Mouse (Mus musculus) embryonic facial prominence, embryonic 11.5 days (tissue): Measurements from ENCODE around the gene Zfp846. TPM values are rescaled to one million over a fixed set of nuclear protein-coding genes. Genes with fewer than 3 reads are reported as not detected.
"Not testable (repeated sequence)": the region's sequence is repeated elsewhere in the genome, so short reads cannot be mapped to it uniquely, and the experiment has no call there.

ENCODE experiments used
- ATAC-seq: fragments of 200-750 bp; cut with Nextera tagmentation; replicated peaks from 2 replicates; pipeline ENCODE4 v1.8.0; 2017; ENCODE audit warnings: low read depth; ENCODE audit not compliant: insufficient number of reproducible peaks, low FRiP score, low TSS enrichment
- DNase-seq: peaks from one replicate; pipeline ENCODE4 v3.0.0-alpha.2; 2015; ENCODE audit warnings: low spot score
- H3K27ac ChIP-seq: fragments of 300-500 bp; sonication (generic); replicated peaks from 2 replicates; pipeline ENCODE4 v1.5.1; 2014; ENCODE audit warnings: mild to moderate bottlenecking, low read depth, low read length, control low read depth
- H3K27me3 ChIP-seq: fragments of 300-500 bp; sonication (generic); 2 replicates; pipeline ENCODE4 v1.6.1; 2014; ENCODE audit warnings: mild to moderate bottlenecking, low read length, moderate library complexity, mixed read lengths; ENCODE audit not compliant: control insufficient read depth, insufficient read depth
- H3K36me3 ChIP-seq: fragments of 300-500 bp; sonication (generic); replicated peaks from 2 replicates; pipeline ENCODE4 v1.6.1; 2014; ENCODE audit warnings: low read depth, mild to moderate bottlenecking, low read length, moderate library complexity, mixed read lengths; ENCODE audit not compliant: control insufficient read depth, insufficient read depth
- H3K4me1 ChIP-seq: fragments of 300-500 bp; sonication (generic); 2 replicates; pipeline ENCODE4 v1.6.1; 2014; ENCODE audit warnings: low read length, mixed read lengths; ENCODE audit not compliant: control insufficient read depth, insufficient read depth
- H3K4me2 ChIP-seq: fragments of 300-500 bp; sonication (generic); 2 replicates; pipeline ENCODE4 v1.6.1; 2014; ENCODE audit warnings: low read depth, mild to moderate bottlenecking, control low read depth, low read length, moderate library complexity
- H3K4me3 ChIP-seq: fragments of 300-500 bp; sonication (generic); 2 replicates; pipeline ENCODE4 v1.5.1; 2014; ENCODE audit warnings: low read depth, low read length, control low read depth
- H3K9ac ChIP-seq: fragments of 300-500 bp; sonication (generic); replicated peaks from 2 replicates; pipeline ENCODE4 v1.6.1; 2014; ENCODE audit warnings: mild to moderate bottlenecking, control low read depth, low read length
- H3K9me3 ChIP-seq: fragments of 300-500 bp; sonication (generic); replicated peaks from 2 replicates; pipeline ENCODE4 v1.6.1; 2016; ENCODE audit warnings: mild to moderate bottlenecking, low read length, inconsistent platforms, mixed read lengths; ENCODE audit not compliant: control insufficient read depth
- WGBS: fragments of 180-500 bp; shearing (Covaris S2); extraction: QIAGEN DNeasy Blood & Tissue Kit; methylation state at CpG from one replicate; pipeline ENCODE4 v1.1.7; 2014; 5-methylcytosine and 5-hydroxymethylcytosine counted together
- polyA plus RNA-seq: library from polyadenylated mRNA; unstranded; fragments of >200 nt; fragmentation: Nextera tagmentation; extraction: Ambion mirVana; gene quantifications from 2 replicates; pipeline ENCODE4 v1.2.1, GENCODE M21; 2014

The Zfp846 gene
- polyA plus RNA-seq, 1 experiment from 2014 or later, result 18.7 TPM

DNA sequence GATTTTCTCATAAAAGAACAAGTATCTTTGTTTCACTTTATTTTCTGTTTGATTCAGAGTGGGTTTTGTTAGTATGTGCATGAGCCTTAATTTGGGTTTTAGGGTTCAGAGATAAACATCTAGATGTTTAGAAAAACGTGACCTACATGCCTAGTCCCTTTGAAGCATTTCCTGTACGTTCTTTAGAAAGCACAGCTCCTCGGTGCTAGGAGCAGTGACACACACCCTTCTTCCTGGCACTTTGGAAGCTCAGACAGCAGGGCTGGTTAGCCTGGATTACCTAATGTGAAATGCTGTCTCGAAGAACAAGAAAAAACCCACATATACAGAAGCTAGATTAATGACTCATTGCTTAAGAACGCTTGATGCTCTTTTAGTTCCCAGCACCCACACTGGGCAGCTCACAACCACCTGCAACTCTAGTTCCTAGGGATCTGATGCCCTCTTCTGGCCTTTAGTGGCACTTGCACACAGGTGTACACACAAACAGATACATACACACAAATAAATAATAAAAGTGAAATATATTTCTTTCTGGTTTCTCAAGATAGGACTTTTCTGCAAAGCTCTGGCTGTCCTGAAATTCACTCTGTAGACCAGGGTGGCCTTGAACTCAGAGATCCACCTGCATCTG lies 28.9 kb downstream of the Zfp846 start:
- H3K36me3 ChIP-seq, result no peaks in the 10 kb centered on the region; the same call in 1 of the 2 replicates
- H3K27ac ChIP-seq, result no peak overlapping the region
- H3K9me3 ChIP-seq, result no peaks in the 10 kb centered on the region
- no peak overlapping the region for H3K9ac ChIP-seq
- no peak for DNase-seq
- no peak overlapping the region for H3K4me3 ChIP-seq
- no peaks in the 10 kb centered on the region for H3K27me3 ChIP-seq
- WGBS, result 88% methylated on average over 5 of the region's 5 CpGs
- H3K4me2 ChIP-seq, result no peak overlapping the region
- no peak for ATAC-seq
- H3K4me1 ChIP-seq, result no peaks in the 10 kb centered on the region

GRCm38 (mm10) chr9:20611976-20612375 lies 30.9 kb downstream of the Zfp846 start:
- H3K9ac ChIP-seq, result no peak overlapping the region
- DNase-seq, result no peak
- H3K27ac ChIP-seq, result no peak overlapping the region
- H3K36me3 ChIP-seq, result no peaks in the 10 kb centered on the region; the same call in 1 of the 2 replicates
- H3K4me2 ChIP-seq, result no peak overlapping the region
- no peaks in the 10 kb centered on the region for H3K27me3 ChIP-seq
- no peaks in the 10 kb centered on the region for H3K9me3 ChIP-seq
- ATAC-seq, result no peak
- H3K4me3 ChIP-seq, result no peak overlapping the region
- H3K4me1 ChIP-seq, result no peaks in the 10 kb centered on the region
- WGBS, result 83% methylated on average over 5 of the region's 5 CpGs

GRCm38 (mm10) chr9:20616685-20617084 lies 35.6 kb downstream of the Zfp846 start:
- H3K36me3 ChIP-seq, result no peaks in the 10 kb centered on the region
- no peak overlapping the region for H3K4me2 ChIP-seq
- H3K9me3 ChIP-seq, result no peaks in the 10 kb centered on the region
- WGBS, result 87% methylated on average over 2 of the region's 2 CpGs
- H3K4me3 ChIP-seq, result no peak overlapping the region
- DNase-seq (no peak), ATAC-seq (no peak)
- H3K27ac ChIP-seq, result no peak overlapping the region
- H3K4me1 ChIP-seq, result no peaks in the 10 kb centered on the region
- no peak overlapping the region for H3K9ac ChIP-seq
- no peaks in the 10 kb centered on the region for H3K27me3 ChIP-seq

- 86% methylated on average over 2 of the region's 2 CpGs for WGBS
- Histone ChIP-seq H3K4me1 (no peaks in the 10 kb centered on the region), H3K4me2 (no peak overlapping the region), H3K9ac (no peak overlapping the region), H3K27ac (no peak overlapping the region), H3K9me3 (no peaks in the 10 kb centered on the region), H3K4me3 (no peak overlapping the region), H3K27me3 (no peaks in the 10 kb centered on the region), H3K36me3 (no peaks in the 10 kb centered on the region)
- DNase-seq (no peak), ATAC-seq (no peak)
Measured at GRCm38 (mm10) chr9:20631332-20631731, 50.2 kb downstream of the Zfp846 start.

GRCm38 (mm10) chr9:20635676-20636075 lies 54.6 kb downstream of the Zfp846 start:
- H3K27ac ChIP-seq, H3K4me2 ChIP-seq, H3K4me3 ChIP-seq, DNase-seq, H3K9me3 ChIP-seq, H3K9ac ChIP-seq, H3K4me1 ChIP-seq, ATAC-seq, H3K27me3 ChIP-seq, H3K36me3 ChIP-seq: not testable (repeated sequence)
- WGBS, result 87% methylated on average over 8 of the region's 8 CpGs

GRCm38 (mm10) chr9:20636256-20636655 lies 55.2 kb downstream of the Zfp846 start:
- Histone ChIP-seq H3K4me3 (no peak overlapping the region), H3K9me3 (no peaks in the 10 kb centered on the region), H3K4me1 (no peaks in the 10 kb centered on the region), H3K27ac (no peak overlapping the region), H3K36me3 (peaks cover 4% of the 10 kb centered on the region), H3K4me2 (no peak overlapping the region), H3K9ac (no peak overlapping the region), H3K27me3 (no peaks in the 10 kb centered on the region)
- DNase-seq (no peak), ATAC-seq (no peak)
- WGBS, result 77% methylated on average over 3 of the region's 3 CpGs

DNA sequence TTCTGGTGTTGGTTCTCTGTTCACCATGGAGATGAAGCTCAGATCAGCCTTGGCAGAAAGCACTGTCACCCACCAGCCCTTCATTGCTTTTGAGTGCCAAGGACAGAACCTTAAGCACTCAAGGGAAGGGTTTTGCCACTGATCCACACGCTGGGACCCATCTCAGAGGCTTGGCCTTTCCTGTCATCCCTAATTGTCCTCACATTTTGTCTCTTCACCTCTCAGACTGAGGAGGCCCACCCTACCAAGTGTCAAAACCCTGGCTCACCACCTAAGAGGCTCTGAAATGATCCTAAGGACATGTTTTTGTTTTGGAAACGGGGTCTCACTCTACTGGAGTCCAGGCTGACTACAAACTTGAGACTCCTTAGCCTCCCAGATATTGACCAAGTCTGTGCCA lies 55.7 kb downstream of the Zfp846 start:
- H3K9me3 ChIP-seq, result no peaks in the 10 kb centered on the region
- no peaks in the 10 kb centered on the region for H3K4me1 ChIP-seq
- no peak for DNase-seq
- WGBS, result 87% methylated on average over 2 of the region's 2 CpGs
- no peaks in the 10 kb centered on the region for H3K27me3 ChIP-seq
- H3K4me3 ChIP-seq, result no peak overlapping the region
- no peak overlapping the region for H3K27ac ChIP-seq
- H3K9ac ChIP-seq, result no peak overlapping the region
- H3K4me2 ChIP-seq, result no peak overlapping the region
- peaks cover 4% of the 10 kb centered on the region for H3K36me3 ChIP-seq
- ATAC-seq, result no peak

GRCm38 (mm10) chr9:20638552-20638951 lies 57.5 kb downstream of the Zfp846 start:
- Histone ChIP-seq H3K4me3 (no peak overlapping the region), H3K36me3 (peaks cover 4% of the 10 kb centered on the region), H3K27ac (no peak overlapping the region), H3K4me1 (peaks cover 2% of the 10 kb centered on the region; the same call in 1 of the 2 replicates), H3K4me2 (no peak overlapping the region), H3K27me3 (no peaks in the 10 kb centered on the region), H3K9me3 (no peaks in the 10 kb centered on the region), H3K9ac (no peak overlapping the region)
- no peak for ATAC-seq
- no peak for DNase-seq
- 93% methylated on average over 19 of the region's 19 CpGs for WGBS
